Mouse (Mus musculus) monocyte, adult 2 months (primary cell): ENCODE data around the gene Tbc1d5.
"Not testable (repeated sequence)": the region's sequence is repeated elsewhere in the genome, so short reads cannot be mapped to it uniquely, and the experiment has no call there.

Experiments
- DNase-seq, 2 experiments: peaks; one replicate each; pipeline ENCODE4 v3.0.0; 2022; ENCODE audit warnings: low spot score in 2 of 2, low read depth in 1 of 2

Gene Tbc1d5

GRCm38 (mm10) chr17:50752753-50753152 lies 426.4 kb downstream of the Tbc1d5 start:
- no peak for DNase-seq

DNA sequence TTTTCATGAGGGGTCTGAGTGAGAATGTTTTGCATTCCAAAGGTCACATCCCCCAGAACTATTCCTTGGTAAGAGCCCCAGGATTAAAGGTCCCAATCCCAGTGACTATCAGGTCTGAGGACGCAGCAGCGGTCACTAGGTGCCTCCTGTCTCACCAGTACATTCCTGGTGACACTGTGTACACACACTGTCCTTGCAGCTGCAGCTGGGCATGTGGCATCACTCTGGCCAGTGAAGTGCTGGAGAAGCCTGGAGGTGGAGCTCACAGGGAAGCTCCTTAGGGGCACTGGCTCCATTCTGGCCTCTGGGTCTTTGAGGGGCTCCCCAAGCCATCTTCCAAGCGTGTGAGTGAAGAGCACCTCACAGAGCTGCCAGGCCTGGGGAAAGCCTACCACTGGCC lies 427.2 kb downstream of the Tbc1d5 start:
- DNase-seq, result no peak

GRCm38 (mm10) chr17:50750874-50751273 lies 428.3 kb downstream of the Tbc1d5 start:
- no peak for DNase-seq

DNA sequence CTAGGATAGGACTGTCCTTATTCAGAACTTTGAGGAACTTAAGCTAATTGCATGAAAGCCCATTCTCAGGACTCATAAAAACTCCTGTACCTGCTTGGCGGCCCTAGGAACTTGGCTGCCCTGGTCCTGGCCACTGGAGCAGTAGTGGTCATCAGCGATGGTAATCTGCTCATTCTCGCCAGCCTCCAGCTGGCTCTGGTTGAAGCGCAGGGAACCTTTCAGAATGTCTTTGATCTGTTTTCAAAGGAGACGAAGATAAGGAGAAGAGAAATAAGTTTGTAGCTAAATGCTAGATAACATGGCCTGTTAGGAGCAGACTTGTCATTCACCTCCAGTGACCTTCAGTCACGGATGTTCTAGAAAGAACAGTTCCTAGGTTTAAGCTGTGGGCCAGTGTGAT lies 437.8 kb downstream of the Tbc1d5 start:
- DNase-seq, result no peak

DNA sequence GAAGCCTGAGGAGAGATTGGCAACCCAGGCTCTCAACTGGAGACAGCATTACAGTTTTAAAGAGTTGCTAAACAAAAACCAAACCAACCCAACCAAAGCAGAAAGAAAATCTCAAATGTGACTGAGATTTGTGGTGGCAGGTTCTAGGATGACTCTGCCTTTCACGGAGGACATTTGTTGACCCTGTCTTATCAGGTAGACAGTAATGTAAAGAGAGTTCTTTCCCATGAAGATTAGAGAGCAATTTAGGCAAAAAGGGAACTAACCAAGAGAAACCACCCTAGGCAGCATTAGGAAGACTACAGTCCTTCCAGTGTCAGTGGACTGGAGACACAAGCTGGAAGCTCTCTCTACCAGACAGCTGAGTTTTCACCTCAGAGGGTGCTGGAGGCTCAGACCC lies 438.3 kb downstream of the Tbc1d5 start:
- no peak for DNase-seq

DNA sequence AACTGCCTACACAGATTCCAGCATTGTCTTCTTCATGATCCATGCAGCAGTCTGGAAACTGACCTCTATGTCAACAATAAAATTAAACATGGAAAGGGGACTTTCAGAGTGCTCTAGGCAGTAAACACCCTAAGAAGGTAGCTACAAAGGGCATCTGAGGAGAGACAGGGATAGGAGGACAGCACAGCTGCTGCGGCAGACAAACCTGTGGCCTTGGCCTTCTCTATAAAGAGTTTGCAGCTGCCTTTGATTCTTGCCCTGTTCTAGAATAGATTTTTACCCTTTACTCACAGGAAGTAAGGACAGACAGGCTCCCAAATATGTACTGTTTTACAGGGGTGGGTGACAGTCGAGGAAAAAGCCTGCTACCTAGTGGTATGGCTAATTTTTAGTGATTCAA lies 440.7 kb downstream of the Tbc1d5 start:
- DNase-seq, result no peak

GRCm38 (mm10) chr17:50737068-50737467 lies 442.1 kb downstream of the Tbc1d5 start:
- no peak for DNase-seq

- no peak for DNase-seq
These were observed 443.1 kb downstream of the Tbc1d5 start for GRCm38 (mm10) chr17:50735955-50736533.

DNA sequence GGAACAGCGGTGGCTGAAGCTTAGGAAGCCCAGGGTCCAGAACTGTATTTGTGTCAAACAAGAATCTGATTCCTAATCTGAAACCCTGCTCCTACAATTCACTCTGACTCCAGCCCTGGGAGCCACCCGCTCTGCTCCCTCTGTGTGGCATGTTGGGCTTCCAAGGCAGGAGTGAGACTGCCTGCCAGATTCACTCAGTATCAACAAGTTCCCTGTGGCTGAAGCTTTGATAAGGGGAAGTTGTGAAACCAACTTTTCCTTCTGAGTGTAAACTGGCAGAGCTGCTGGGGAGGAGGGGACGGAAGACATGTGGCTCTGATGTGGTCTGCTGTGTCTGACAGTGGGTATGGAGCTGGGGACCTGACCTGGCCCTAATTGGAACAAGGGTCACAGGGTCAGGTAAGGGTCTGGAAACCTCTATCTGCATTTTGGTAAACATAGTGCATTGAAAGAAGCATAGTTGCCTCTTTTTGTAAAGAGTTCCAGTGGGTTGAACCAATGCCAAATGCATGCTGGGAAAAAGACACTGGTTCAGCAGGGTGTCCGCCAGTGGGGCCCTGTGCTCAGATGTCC lies 443.7 kb downstream of the Tbc1d5 start:
- no peak for DNase-seq

GRCm38 (mm10) chr17:50734781-50735180 lies 444.4 kb downstream of the Tbc1d5 start:
- DNase-seq, result no peak

DNA sequence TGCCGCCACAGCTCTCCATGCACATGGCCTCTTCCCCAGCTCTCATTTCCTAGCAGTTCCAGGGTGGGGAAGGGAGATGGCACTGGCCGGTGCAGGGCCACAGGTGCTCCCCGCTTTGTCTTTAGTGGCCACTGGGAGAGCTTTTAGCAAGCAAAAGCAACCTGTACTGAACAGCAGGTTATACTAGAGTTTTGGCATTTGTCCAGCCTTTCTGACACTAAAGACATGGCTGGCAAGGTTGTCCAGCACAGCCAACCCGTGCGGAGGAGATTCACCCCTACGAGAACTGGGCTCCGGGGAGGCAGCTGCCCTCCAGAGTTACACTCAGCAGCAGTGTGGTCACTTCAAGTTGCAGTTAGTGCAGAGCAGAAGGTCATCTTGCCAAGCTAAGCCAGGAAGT lies 445.8 kb downstream of the Tbc1d5 start:
- no peak for DNase-seq

GRCm38 (mm10) chr17:50731876-50732275 lies 447.3 kb downstream of the Tbc1d5 start:
- no peak for DNase-seq

DNA sequence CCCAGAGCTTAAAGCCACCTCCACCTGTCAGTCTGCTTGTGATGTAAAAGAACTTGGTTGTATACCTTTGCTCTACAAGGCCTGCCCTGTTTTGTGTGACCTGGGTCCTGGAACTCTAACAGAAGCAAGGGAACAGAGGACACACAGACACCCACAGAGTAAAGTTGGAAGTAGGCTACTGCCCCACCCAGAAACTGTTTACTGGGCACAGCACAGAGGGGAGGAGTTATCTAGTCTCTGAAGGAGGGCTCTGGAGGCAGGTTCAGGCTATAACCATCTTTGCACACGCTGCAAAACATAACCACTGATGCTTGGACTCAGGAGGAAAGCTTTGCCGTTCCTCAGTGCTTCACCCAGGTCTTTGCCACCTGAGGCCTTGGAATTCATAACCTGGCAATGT lies 448.3 kb downstream of the Tbc1d5 start:
- DNase-seq, result no peak

GRCm38 (mm10) chr17:50729577-50729976 lies 449.6 kb downstream of the Tbc1d5 start:
- DNase-seq, result peak; percentile 43 to 59

DNA sequence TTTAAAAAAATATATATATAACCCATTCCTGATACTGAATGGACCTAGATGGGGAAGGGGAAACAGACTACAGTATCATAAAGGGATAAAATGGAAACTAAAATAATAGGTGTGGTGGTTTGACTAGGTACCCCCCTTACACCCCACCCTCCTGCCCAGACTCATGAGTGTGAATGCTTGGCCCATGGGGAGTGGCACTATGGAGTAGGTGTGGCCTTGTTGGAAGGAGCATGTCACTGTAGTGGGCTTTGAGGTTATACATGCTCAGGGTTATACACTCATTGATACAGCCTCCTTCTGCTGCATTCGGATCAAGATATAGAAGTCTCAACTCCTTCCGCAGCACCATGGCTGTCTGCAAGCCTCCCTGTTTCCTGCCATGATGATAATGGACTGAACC lies 450.1 kb downstream of the Tbc1d5 start:
- no peak for DNase-seq

- no peak for DNase-seq
These were observed 452.9 kb downstream of the Tbc1d5 start for GRCm38 (mm10) chr17:50726265-50726664.

DNA sequence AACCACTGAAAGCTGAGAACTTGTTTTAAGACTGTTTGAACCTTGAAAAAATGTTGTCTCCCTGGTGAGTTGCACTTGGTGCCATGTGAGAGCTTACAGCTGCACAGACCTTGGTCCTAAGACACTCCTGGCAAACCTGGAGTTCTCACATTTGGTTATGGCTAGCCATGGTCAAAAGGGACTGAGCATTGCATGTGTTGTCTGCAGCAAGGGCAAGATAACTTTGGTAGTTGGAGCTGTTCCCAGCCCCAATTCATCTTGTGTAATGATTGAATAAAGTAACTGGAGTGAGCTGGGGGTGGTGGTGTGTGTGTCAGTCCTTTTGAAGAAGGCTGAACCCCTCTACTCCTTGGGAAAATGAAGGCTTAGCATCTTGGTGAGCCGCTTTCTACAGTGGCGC lies 454.8 kb downstream of the Tbc1d5 start:
- DNase-seq, result no peak

DNA sequence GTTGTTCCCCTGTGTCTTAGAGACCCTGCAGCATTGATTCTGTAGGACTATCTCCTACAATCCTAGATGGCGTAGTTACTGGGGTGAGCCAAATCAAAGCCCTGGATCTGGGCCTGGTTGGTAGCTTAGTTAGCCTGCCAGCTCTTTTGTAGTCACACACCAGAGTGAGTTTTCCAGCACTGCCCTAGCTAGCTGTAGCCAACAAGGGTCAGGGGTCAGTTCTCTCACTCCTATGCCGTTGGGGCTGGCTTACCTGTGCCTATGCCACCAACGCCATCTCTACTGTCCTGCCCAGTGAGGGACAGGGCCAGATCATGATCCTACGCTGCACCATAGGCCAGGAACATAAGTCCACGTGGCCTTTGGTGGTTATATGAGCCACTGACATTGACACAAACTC lies 461.6 kb downstream of the Tbc1d5 start:
- DNase-seq, result no peak

DNA sequence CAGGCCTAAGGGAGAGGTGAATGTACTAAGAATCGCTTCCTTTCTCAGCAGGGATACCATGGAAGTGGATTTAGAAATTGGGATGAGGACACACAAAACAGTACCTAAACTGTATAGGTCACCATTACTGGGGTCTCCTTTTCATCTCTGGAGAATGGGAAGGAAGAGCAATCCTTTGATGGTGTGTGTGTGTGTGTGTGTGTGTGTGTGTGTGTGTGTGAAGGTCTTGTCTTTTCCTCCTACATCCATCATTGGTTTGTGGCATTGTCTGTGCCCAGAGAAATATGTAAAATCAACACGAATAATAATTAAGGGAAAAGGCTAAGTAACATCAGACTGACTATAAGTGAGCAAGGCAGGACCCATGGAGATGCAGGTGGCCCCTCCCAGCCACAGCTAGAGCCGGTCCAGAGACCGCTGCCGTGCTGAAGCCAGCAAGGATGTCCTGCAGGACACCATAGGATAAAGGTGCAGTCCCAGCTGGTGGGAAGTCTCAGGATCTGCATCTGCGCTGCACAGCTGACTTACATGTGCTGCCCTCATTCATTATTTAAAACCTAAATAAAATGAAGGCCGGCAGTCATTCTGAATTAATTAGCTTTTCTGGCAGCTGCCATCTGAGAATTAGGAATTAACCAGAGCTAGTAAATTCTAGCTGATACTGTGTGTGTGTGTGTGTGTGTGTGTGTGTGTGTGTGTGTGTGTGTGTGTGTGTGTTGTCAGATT lies 468.5 kb downstream of the Tbc1d5 start:
- no peak for DNase-seq

DNA sequence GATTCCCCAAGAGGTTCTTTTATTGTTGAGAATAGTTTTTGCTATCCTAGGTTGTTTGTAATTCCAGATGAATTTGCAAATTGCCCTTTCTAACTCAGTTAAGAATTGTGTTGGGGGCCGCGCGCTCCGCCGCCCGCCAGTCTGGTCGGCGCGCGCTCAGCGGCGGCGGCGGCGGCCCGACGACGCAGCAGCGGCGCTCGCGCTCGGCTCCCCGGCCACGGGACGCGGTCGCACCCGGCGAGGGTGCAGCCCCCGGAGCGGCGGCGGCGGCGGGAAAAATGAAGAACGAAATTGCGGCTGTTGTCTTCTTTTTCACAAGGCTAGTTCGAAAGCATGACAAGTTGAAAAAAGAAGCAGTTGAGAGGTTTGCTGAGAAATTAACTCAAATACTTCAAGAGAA lies 480.7 kb downstream of the Tbc1d5 start:
- DNase-seq, result not testable (repeated sequence)

DNA sequence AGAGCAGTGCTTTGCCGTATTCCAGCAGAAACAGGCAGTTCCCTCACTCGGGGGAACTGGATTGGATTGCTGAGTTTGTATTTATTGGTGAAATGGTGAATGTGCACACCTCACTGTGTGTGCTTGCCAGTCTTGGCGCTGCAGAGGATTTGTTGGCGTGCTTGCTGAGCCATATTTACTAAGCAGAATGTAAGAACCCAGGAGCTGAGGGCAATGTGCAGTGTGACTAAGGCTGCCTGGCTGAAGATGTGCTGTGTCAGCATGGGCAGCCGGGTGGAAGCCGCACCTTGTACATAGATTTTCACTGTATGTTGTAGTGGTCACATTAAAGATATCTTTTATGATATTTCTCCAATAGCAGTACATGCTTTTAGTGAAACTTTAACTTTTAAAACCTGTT lies 491.0 kb downstream of the Tbc1d5 start:
- DNase-seq, result no peak

- DNase-seq, result no peak
These were observed 491.5 kb downstream of the Tbc1d5 start for GRCm38 (mm10) chr17:50687670-50688069.
